Mouse (Mus musculus) adrenal gland, adult 8-10 months (tissue): ENCODE data around the gene Fgl2. TPM values are rescaled to one million over a fixed set of nuclear protein-coding genes. Genes with fewer than 3 reads are reported as not detected.
A peak's percentile ranks its signal among the peaks of the same experiment; 100 is the strongest.

Experiments
- DNase-seq: peaks from one replicate; pipeline ENCODE4 v3.0.0; 2022
- total RNA-seq, 4 experiments: library from RNA; stranded (reverse); gene quantifications; 2 replicates each; pipeline ENCODE4 v1.2.4; 2022

The Fgl2 gene
- total RNA-seq, 4 experiments from 2014 or later = 6.8 to 19.1 (median 11.5) TPM

- no peak for DNase-seq
These were observed 12.0 kb downstream of the Fgl2 start for GRCm38 (mm10) chr5:21384252-21384960.

- no peak for DNase-seq
These were observed 12.5 kb downstream of the Fgl2 start for GRCm38 (mm10) chr5:21384976-21385375.

- DNase-seq = no peak
These were observed 14.0 kb downstream of the Fgl2 start for GRCm38 (mm10) chr5:21386432-21386831.

GRCm38 (mm10) chr5:21387340-21387739 lies 14.9 kb downstream of the Fgl2 start:
- no peak for DNase-seq

DNA sequence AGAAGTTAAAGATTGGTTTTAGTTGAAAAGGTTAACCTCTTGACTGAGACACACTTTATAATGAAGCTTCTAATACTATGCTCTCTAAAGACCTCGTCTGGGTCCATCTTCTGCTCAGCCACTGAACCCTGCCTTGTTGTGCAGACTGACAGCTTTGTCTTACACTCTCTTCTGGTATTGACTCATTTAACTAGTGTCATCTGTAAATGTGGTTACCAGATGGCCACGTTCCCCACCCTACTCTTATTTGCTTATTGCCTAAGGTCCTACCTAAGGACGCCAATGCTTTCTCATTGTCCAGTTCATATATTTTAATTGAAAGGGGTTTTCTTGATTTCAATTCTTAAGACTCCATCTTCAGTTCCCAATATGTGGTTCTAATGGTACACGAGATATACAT lies 16.4 kb downstream of the Fgl2 start:
- no peak for DNase-seq

DNA sequence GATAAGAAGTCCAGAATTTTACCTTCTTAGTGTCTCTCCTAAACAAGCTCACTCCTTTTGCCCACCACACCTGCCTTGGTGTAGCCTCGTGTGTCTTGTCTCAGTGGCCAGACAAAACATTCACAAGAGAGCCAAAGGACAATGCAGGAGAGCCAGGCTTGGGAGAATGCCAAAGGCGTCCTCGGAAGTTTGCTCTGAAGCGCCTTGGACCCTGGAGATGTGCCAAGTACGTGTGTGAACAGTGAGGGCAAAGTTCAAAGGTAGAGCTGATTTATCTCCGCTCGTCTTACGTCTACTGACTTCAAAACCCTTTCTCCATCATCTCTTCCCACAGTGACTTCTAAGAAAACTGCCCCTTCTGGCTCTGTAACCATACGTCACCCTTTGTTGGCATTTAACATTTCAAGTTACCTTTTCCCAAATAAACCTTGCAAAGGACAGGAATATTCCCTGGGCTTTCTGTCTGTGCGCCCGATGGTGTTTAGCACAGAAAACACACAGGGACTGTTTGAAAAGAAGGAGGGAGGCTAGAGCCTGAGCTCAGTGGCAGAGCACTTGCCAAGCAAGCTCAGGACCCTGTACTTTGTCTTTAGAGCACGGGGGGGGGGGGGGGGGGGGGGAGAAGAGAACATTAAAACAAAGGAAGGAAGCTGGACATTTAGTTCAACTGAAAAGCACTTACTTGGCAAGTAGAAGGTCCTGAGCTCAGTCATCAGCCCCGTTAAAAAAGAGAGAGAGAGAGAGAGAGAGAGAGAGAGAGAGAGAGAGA lies 19.4 kb downstream of the Fgl2 start:
- peak; percentile 17 for DNase-seq

- no peak for DNase-seq
These were observed 22.1 kb downstream of the Fgl2 start for GRCm38 (mm10) chr5:21394562-21394961.

DNA sequence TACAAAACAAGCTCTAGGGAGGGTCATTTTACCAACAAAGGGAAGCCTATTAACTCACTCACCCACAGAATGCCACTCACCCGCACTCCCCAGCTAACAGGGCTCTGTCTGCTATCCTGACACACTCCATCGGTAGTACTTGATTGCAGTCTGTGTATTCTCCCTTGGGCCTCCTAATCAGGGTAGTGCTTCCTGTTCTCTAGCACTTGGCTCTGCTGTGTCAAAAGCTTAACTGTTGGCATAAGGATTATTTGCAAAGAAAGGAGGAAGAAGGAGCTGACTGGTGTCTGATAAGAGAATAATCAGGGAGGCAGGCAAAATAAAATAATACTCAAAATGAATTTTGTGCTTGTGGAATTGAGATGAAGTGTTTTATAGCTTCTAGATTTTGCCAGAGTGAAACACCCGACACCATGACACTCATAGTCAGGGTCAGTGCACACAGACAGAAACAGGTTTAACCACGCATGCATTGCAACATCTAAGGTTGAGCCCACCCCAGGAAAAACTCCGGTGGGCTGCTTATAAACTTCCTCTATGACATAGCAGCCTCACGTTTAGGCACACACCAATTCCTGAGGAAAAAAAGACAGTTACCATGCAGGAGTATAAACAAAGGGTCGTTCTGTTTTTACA lies 22.9 kb downstream of the Fgl2 start:
- no peak for DNase-seq

GRCm38 (mm10) chr5:21411261-21411666 lies 38.8 kb downstream of the Fgl2 start:
- DNase-seq = no peak

- no peak for DNase-seq
These were observed 39.6 kb downstream of the Fgl2 start for GRCm38 (mm10) chr5:21412056-21412455.

GRCm38 (mm10) chr5:21413322-21413721 lies 40.9 kb downstream of the Fgl2 start:
- no peak for DNase-seq

GRCm38 (mm10) chr5:21414116-21414820 lies 41.8 kb downstream of the Fgl2 start:
- DNase-seq = no peak

- DNase-seq = no peak
These were observed 46.2 kb downstream of the Fgl2 start for GRCm38 (mm10) chr5:21418613-21419012.

DNA sequence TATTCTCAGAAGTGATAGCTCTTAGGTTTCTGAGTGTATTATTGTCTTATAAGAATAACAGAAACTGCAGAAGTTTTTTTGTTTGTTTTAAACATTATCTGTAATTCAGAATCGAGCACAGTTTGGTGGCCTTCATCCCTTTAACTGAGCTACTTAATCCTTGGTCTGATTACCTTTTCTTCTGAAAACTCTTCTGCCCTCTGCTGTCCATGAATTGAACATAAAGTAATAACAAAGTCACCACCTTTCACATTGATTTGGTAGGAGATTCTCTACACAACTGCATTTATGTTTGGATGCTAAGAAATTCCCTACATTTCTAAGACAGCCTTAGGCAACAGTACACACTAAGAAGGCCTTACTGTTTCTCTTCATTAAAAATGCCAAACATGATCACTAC lies 48.2 kb downstream of the Fgl2 start:
- DNase-seq = no peak

GRCm38 (mm10) chr5:21424614-21425602 lies 52.5 kb downstream of the Fgl2 start, which contains the start of the genes Ccdc146 and Fam185a:
Gene Ccdc146 (minus strand): TSS chr5:21424677.
Gene Fam185a (plus strand): TSS chr5:21424958.
- peak; percentile 96 for DNase-seq

DNA sequence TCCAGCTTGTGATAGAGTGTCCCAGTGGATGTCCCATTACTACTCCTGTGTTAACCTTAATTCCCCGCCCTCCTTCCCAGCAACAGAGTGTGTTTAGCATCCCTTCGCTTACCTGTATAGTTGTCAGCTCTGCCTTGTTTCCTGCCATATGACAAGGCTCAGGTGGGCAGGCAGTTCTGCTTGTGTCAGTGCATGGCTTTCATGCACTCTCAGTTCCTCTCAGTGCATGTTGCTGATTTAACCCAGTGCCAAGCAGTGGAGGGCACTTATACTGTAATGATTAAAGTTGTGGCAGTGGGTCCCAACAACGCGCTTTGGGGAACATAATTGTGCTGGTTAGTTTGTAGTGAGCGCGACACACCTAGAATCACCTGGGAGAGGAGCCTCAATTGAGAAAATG lies 54.2 kb downstream of the Fgl2 start:
- DNase-seq = no peak

Other genes starting within 250 kb of the Fgl2 start
- 10 to 100 TPM in 2 of 4 experiments, 1 to 10 TPM in 2; 5.7 to 13.5 (median 9.9) TPM for gene Gsap, start 186.4 kb upstream of the Fgl2 start, total RNA-seq
- under 1 TPM in 3 of 4 experiments, not detected in 1; 0.12 to 0.37 (median 0.28) TPM for gene Ccdc146, start 52.0 kb downstream of the Fgl2 start, total RNA-seq
- 10 to 100 TPM; 14.7 to 19.2 (median 16.1) TPM for gene Fam185a, start 52.3 kb downstream of the Fgl2 start, total RNA-seq
- 1 to 10 TPM; 3.5 to 5.0 (median 3.9) TPM for gene Lrrc17, start 170.9 kb downstream of the Fgl2 start, total RNA-seq